Mouse (Mus musculus) intestine, embryonic 14.5 days (tissue): ENCODE measurements around the gene Fat4. TPM values are rescaled to one million over a fixed set of nuclear protein-coding genes. Genes with fewer than 3 reads are reported as not detected.

Source experiments
- ATAC-seq: fragments of 200-750 bp; cut with Nextera tagmentation; replicated peaks from 2 replicates; pipeline ENCODE4 v1.8.0; 2017; ENCODE audit warnings: low read depth, moderate number of reproducible peaks, moderate TSS enrichment, moderate library complexity; ENCODE audit not compliant: low FRiP score, low TSS enrichment
- DNase-seq: peaks from one replicate; pipeline ENCODE4 v3.0.0-alpha.2; 2018; ENCODE audit warnings: low spot score
- H3K27ac ChIP-seq: fragments of 300-500 bp; sonication (generic); 2 replicates; pipeline ENCODE4 v1.5.1; 2014; ENCODE audit warnings: low read depth, mild to moderate bottlenecking, control low read depth
- H3K27me3 ChIP-seq: fragments of 300-500 bp; sonication (generic); replicated peaks from 2 replicates; pipeline ENCODE4 v1.6.1; 2014; ENCODE audit warnings: low read length, control low read depth; ENCODE audit not compliant: control insufficient read depth, insufficient read depth
- H3K36me3 ChIP-seq: fragments of 300-500 bp; sonication (generic); 2 replicates; pipeline ENCODE4 v1.6.1; 2014; ENCODE audit warnings: low read length, control low read depth; ENCODE audit not compliant: control insufficient read depth, insufficient read depth
- H3K4me1 ChIP-seq: fragments of 300-500 bp; sonication (generic); replicated peaks from 2 replicates; pipeline ENCODE4 v1.6.1; 2014; ENCODE audit warnings: low read length, control low read depth, mixed read lengths; ENCODE audit not compliant: control insufficient read depth, insufficient read depth
- H3K4me2 ChIP-seq: fragments of 300-500 bp; sonication (generic); 2 replicates; pipeline ENCODE4 v1.6.1; 2014; ENCODE audit warnings: low read length
- H3K4me3 ChIP-seq: fragments of 300-500 bp; sonication (generic); 2 replicates; pipeline ENCODE4 v1.5.1; 2014; ENCODE audit warnings: low read depth, low read length, control low read depth, mixed read lengths
- H3K9ac ChIP-seq: fragments of 300-500 bp; sonication (generic); 2 replicates; pipeline ENCODE4 v1.6.1; 2014; ENCODE audit warnings: mild to moderate bottlenecking, low read length
- H3K9me3 ChIP-seq: fragments of 300-500 bp; sonication (generic); 2 replicates; pipeline ENCODE4 v1.6.1; 2016; ENCODE audit warnings: low read length, control low read depth; ENCODE audit not compliant: control insufficient read depth
- WGBS: fragments of 180-500 bp; shearing (Covaris S2); extraction: QIAGEN DNeasy Blood & Tissue Kit; methylation state at CpG from one replicate; pipeline ENCODE4 v1.1.7; 2014; 5-methylcytosine and 5-hydroxymethylcytosine counted together
- polyA plus RNA-seq: library from polyadenylated mRNA; unstranded; fragments of >200 nt; fragmentation: Nextera tagmentation; extraction: Ambion mirVana; gene quantifications from 2 replicates; pipeline ENCODE4 v1.2.1, GENCODE M21; 2014

The Fat4 gene
- polyA plus RNA-seq: 11.1 and 11.9 TPM in 2 replicates

- H3K27ac ChIP-seq: peak within 1 kb of the TSS; percentile 79
- H3K27me3 ChIP-seq: 0 out of 2 replicates have a peak, but pooled peaks cover 5% of the 10 kb centered on the region
- WGBS: under 1% methylated on average over 29 of the region's 29 CpGs
- ATAC-seq (no peak), DNase-seq (peak; percentile 60)
- peak within 1 kb of the TSS; percentile 74 for H3K9ac ChIP-seq
- H3K4me1 ChIP-seq: peaks cover 7% of the 10 kb centered on the region
- peak within 1 kb of the TSS; percentile 75 for H3K4me2 ChIP-seq
- no peaks in the 10 kb centered on the region for H3K9me3 ChIP-seq
- peak within 1 kb of the TSS; percentile 86 for H3K4me3 ChIP-seq
- H3K36me3 ChIP-seq: peaks cover 24% of the 10 kb centered on the region; the same call in 1 of the 2 replicates
Observed at GRCm38 (mm10) chr3:38886890-38887355, at the start of gene Fat4. Fat4 (plus strand) TSS chr3:38886940.

GRCm38 (mm10) chr3:38839438-38839837, 47.3 kb upstream of the Fat4 start:
- 52% methylated on average over 2 of the region's 2 CpGs for WGBS
- DNase-seq (no peak), ATAC-seq (no peak)
- H3K9me3 ChIP-seq: no peaks in the 10 kb centered on the region
- H3K9ac ChIP-seq: no peak overlapping the region
- no peaks in the 10 kb centered on the region for H3K36me3 ChIP-seq
- H3K4me2 ChIP-seq: no peak overlapping the region
- H3K4me3 ChIP-seq: no peak overlapping the region
- no peaks in the 10 kb centered on the region for H3K27me3 ChIP-seq
- no peak overlapping the region for H3K27ac ChIP-seq
- no peaks in the 10 kb centered on the region for H3K4me1 ChIP-seq

- DNase-seq (no peak), ATAC-seq (no peak)
- Histone ChIP-seq H3K9me3 (no peaks in the 10 kb centered on the region), H3K27ac (no peak overlapping the region), H3K27me3 (no peaks in the 10 kb centered on the region), H3K4me3 (no peak overlapping the region), H3K9ac (no peak overlapping the region), H3K36me3 (no peaks in the 10 kb centered on the region), H3K4me1 (no peaks in the 10 kb centered on the region), H3K4me2 (no peak overlapping the region)
- 85% methylated on average over 7 of the region's 7 CpGs for WGBS
Observed at GRCm38 (mm10) chr3:38843000-38843538, 43.7 kb upstream of the Fat4 start.

- 47% methylated on average over 11 of the region's 11 CpGs for WGBS
- Histone ChIP-seq H3K9me3 (no peaks in the 10 kb centered on the region), H3K4me3 (no peak overlapping the region), H3K4me1 (no peaks in the 10 kb centered on the region), H3K27me3 (no peaks in the 10 kb centered on the region), H3K4me2 (no peak overlapping the region), H3K9ac (no peak overlapping the region), H3K36me3 (no peaks in the 10 kb centered on the region), H3K27ac (no peak overlapping the region)
- DNase-seq (peak; percentile 56), ATAC-seq (no peak; the same call in 1 of the 2 replicates)
Observed at GRCm38 (mm10) chr3:38846602-38847382, 39.9 kb upstream of the Fat4 start.

GRCm38 (mm10) chr3:38849077-38849476, 37.7 kb upstream of the Fat4 start:
- DNase-seq: no peak
- Histone ChIP-seq H3K4me3 (no peak overlapping the region), H3K27me3 (no peaks in the 10 kb centered on the region), H3K4me1 (no peaks in the 10 kb centered on the region), H3K4me2 (no peak overlapping the region), H3K9me3 (no peaks in the 10 kb centered on the region), H3K27ac (no peak overlapping the region), H3K36me3 (no peaks in the 10 kb centered on the region), H3K9ac (no peak overlapping the region)
- no peak for ATAC-seq
- WGBS: 82% methylated on average over 3 of the region's 3 CpGs

GRCm38 (mm10) chr3:38849536-38849935, 37.2 kb upstream of the Fat4 start:
- Histone ChIP-seq H3K36me3 (no peaks in the 10 kb centered on the region), H3K9ac (no peak overlapping the region), H3K4me1 (no peaks in the 10 kb centered on the region), H3K27me3 (no peaks in the 10 kb centered on the region), H3K9me3 (no peaks in the 10 kb centered on the region), H3K4me3 (no peak overlapping the region), H3K27ac (no peak overlapping the region), H3K4me2 (no peak overlapping the region)
- DNase-seq: no peak
- no peak for ATAC-seq
- WGBS: 18% methylated on average over 6 of the region's 6 CpGs

- Histone ChIP-seq H3K4me2 (no peak overlapping the region), H3K36me3 (no peaks in the 10 kb centered on the region), H3K9me3 (no peaks in the 10 kb centered on the region), H3K27me3 (no peaks in the 10 kb centered on the region), H3K4me1 (no peaks in the 10 kb centered on the region), H3K27ac (no peak overlapping the region), H3K9ac (no peak overlapping the region), H3K4me3 (no peak overlapping the region)
- no peak for DNase-seq
- WGBS: 22% methylated on average over 3 of the region's 3 CpGs
- ATAC-seq: no peak
Observed at GRCm38 (mm10) chr3:38853650-38854049, 33.1 kb upstream of the Fat4 start.

GRCm38 (mm10) chr3:38860683-38861082, 26.1 kb upstream of the Fat4 start:
- no peaks in the 10 kb centered on the region for H3K36me3 ChIP-seq
- no peaks in the 10 kb centered on the region for H3K9me3 ChIP-seq
- H3K27me3 ChIP-seq: no peaks in the 10 kb centered on the region
- H3K27ac ChIP-seq: no peak overlapping the region
- ATAC-seq: no peak
- DNase-seq: no peak
- H3K4me3 ChIP-seq: no peak overlapping the region
- H3K4me1 ChIP-seq: no peaks in the 10 kb centered on the region
- no peak overlapping the region for H3K4me2 ChIP-seq
- WGBS: 40% methylated on average over 5 of the region's 5 CpGs
- no peak overlapping the region for H3K9ac ChIP-seq
